Mouse (Mus musculus) lung, postnatal 14 days (tissue): ENCODE data around the gene Zswim5.
A peak's percentile ranks its signal among the peaks of the same experiment; 100 is the strongest.

Source experiments
- DNase-seq: peaks from one replicate; pipeline ENCODE4 v3.0.0; 2021

Zswim5 gene

DNA sequence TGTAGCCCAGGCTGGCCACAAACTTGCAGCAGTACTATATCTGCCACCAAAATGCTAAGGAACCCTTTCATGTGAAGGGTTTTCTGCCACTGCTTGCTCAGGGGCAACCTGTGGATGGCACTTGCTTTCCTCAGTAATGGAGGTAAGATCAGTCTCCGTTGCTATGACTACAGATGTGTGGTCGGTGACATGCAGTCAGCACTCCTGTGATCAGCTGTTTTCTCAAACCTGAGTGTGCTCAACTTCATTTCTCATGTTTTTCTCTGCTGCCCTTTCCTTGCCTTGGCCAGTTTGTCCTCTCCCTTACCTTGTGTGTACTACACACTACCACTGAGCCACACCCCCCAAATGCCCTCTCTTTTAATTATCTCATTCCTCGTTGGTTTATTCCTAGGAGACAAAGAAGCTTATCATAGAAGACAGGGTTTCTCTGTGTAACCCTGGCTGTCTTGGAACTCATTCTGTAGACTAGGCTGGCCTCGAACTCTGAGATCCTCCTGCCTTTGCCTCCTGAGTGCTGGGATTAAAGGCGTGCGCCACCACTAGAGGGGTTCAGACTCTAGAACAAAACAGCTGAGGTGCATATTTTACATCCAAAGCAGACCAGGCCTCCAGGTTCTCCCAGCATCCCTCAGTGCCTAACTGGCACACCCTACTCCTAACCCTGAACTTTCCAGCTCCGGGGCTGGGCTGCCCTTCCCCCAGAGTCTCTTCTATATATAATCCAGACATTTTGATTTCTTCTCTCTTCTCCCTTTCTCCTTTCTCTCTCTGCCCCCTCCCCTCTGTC lies 128.6 kb downstream of the Zswim5 start:
- DNase-seq, result no peak

DNA sequence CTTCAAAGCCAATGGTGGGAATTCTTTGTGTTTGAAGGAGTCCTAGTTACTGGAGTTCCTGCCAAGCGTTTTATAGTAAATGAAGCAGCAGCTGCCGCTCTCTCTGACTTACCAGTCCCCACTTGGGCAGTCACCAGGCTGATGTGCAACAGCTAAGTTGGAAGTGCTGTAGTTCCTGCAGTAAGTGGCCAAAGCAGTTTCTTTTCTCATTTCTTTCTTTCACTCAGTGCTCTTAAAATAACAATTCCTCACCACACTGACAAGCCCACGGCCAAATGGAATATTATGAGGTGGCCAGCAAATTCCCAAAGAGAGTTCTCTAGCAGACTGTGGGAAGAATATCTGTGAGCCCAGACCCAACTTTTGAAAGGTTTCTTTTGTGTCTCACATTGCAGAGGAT lies 129.9 kb downstream of the Zswim5 start:
- DNase-seq, result no peak

DNA sequence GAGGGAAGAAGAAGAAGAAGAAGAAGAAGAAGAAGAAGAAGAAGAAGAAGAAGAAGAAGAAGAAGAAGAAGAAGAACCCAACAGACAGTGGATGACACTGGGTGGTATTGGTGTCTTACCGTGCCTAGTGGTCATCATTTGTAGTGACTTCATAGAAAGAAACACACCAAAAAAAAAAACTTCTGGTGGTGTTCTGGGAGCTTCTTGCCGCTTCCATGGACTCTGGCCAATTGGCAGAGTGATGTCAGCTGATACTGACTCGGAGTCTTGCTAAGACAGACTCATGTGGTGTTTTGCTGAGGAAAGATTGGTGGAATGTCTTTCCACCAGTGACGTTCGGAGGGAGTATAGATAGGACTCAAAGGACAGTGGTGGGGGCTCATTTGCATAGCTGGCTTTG lies 133.1 kb downstream of the Zswim5 start:
- DNase-seq, result no peak

DNA sequence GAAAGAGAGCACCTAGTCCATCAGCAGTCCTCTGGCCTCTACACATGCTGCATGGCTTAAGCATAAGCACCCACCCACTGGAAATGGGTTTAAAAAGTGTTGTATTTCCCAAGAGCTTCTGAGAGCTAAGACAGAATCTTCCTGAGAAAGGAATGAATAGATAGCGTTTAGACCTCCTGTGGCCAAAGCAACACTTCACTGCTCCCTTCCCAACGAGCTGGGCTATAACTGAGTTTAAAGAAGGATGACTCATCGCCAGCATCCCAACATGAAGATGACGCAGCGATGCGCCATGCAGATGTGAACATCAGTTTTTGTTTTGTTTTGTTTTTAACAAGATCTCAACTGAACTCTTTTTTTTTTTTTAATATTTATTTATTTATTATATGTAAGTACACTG lies 136.4 kb downstream of the Zswim5 start:
- no peak for DNase-seq

DNA sequence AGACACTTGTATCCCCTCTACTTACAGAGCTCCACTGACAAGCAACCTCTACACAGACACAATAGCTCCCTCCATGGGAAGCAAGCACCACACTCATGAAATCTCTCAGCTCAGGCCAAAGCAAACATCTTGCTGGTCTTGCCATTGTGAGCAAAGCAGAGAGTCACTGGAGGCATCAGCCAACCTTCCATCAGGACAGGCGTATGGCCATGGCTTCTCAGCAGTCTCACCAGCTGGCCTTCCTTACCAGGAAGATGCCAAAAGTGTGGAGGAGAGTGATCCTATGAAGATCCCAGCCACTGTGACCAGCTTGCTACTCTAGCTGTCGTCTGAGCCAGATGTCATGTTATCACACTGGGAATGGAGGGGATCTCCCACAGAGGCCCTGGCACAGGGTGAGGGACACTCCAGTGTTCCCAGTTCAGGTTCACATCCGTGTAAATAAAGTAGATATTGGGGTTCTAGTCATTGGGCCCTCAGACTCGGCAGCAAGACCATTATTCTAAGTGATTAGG lies 137.8 kb downstream of the Zswim5 start:
- no peak for DNase-seq

DNA sequence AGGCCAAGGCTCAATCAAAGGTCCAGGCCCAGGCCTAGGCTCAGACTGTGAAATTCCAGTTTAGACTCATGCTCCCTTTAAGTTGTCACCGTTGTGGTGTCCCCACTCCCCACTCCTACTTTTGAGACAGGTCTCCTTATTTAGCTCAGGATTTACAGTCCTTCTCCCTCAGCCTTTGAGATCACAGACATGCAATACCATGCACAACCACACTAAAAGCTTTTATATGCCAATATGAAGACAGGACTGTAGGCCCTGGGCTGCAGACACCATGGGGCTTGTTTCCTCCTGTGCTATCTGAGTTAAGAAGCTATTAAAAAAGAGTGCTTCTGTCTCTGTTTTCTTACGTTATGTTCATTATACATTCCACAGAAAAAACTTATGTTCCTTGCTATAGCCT lies 140.6 kb downstream of the Zswim5 start:
- no peak for DNase-seq

DNA sequence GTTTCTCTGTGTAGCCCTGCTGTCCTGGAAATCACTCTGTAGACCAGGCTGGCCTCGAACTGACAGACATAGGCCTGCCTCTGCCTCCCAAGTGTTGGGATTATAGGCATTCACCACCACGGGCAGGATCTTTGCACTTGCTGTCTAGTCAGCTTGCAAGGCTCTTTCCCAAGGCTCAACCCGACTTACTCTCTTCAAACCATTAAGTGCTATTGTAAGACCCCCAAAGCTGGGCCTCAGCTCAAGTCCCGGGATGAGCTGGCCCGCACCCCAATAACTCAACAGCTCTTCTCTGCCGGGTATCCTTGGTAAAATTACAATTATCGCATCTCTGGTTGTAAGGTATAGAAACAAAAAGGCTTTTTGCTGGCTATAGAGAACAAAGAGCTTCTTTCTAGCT lies 141.2 kb downstream of the Zswim5 start:
- DNase-seq, result no peak

DNA sequence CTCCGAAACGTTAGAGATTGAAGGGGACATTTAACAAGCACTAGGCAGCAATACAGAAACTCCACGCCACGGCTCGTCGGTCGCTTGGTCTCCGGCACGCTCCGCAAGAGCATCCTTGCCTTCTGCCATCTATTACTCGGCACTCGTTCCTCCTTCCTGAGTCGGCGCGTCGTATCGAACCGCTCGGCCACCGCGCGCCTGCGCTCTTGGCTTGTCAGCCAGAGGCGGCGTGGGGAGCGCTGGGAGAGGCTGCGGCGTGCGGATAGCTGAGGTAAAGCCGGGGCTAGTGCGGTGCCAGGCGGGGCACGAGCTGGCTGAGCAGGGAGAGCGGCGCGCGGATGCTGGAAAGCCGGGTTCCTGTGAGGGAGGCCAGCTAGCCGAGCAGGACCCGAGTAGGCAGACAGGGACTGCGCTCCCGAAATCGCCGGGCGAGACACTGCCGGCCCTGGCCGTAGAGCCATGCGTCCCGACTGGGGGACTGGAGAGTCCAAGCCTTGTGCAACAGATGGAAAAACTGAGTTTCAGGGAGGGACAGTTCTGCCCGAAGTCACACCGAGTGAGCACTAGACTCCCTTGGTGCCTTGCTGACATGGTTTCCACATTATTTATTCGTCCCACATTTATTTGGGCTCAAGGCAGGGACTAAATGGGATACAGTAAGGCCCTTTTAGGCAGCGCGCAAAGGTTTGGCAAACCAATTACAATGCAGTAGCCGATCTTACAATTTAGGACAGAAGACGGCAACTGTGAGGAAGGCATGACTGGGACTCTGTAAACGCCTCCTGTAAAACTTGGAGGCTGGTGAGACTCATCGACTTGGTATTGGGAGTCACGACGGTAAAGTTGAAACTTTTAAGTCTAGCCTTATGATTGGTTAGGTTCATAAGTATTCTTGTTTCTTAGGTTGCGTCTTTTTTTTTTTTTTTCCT lies 142.3 kb downstream of the Zswim5 start, which contains the start of gene Eif2b3:
Gene Eif2b3, plus strand, starts transcription at position 197 of the 929 bp plus-strand sequence.
- peak; percentile 90 for DNase-seq

DNA sequence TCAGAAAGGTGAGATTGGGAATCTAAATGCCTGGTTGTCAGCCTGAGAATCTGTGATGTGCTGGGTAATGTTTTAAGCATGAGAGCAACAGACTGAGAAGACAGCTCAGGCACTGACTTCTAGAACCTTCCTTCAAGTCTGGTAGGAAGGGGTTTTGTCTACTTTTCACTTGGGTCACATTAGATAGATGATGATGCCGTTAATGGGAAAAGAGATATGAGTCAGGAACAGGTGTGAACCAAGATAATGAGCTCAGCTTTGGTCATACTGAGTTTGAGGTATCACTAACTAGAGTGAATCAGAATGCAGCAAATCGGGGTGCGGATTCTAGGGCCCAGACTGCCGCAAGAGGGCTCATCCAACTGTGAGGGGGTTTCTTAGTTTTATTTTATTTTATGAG lies 146.3 kb downstream of the Zswim5 start:
- no peak for DNase-seq

DNA sequence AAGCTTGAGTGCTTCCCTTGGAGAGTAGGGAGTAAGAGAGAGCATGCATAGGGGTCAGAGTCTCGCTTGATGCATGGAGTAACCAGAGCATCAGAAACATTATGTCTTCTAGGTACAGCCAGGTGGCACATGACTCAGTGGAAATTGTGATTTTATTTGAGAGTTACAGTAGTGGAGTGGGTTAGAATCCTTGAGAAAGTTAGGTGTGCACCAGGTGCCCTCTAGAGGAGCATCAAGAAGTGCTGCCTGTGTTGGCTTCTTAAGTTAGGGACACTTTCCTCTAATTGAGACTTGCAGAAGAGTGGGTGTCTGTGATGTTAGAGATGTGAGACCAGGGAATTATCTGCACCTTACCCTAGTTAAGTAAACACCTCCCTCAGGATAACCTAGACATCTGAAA lies 153.9 kb downstream of the Zswim5 start:
- no peak for DNase-seq
